Mouse (Mus musculus): ENCODE data around the gene Synpo2l.
"Not testable (repeated sequence)": the region's sequence is repeated elsewhere in the genome, so short reads cannot be mapped to it uniquely, and the experiment has no call there.

The Synpo2l gene

GRCm38 (mm10) chr14:20639918-20640619 lies 28.1 kb downstream of the Synpo2l start:
- DNase-seq = peak; percentile 28

- no peak for DNase-seq
Measured at GRCm38 (mm10) chr14:20638702-20639101, 29.5 kb downstream of the Synpo2l start.

- no peak for DNase-seq
Measured at GRCm38 (mm10) chr14:20637818-20638574, 30.2 kb downstream of the Synpo2l start.

- not testable (repeated sequence) for DNase-seq
Measured at GRCm38 (mm10) chr14:20636968-20637367, 31.2 kb downstream of the Synpo2l start.

- DNase-seq = no peak
Measured at GRCm38 (mm10) chr14:20635546-20635945, 32.6 kb downstream of the Synpo2l start.

GRCm38 (mm10) chr14:20631253-20631652 lies 36.9 kb downstream of the Synpo2l start:
- DNase-seq = no peak

GRCm38 (mm10) chr14:20626971-20627370 lies 41.2 kb downstream of the Synpo2l start:
- DNase-seq = no peak

- DNase-seq = no peak
Measured at GRCm38 (mm10) chr14:20626447-20626846, 41.7 kb downstream of the Synpo2l start.

GRCm38 (mm10) chr14:20622907-20623306 lies 45.2 kb downstream of the Synpo2l start:
- no peak for DNase-seq

GRCm38 (mm10) chr14:20622412-20622811 lies 45.7 kb downstream of the Synpo2l start:
- peak; percentile 27 for DNase-seq

- DNase-seq = no peak
Measured at GRCm38 (mm10) chr14:20621903-20622302, 46.3 kb downstream of the Synpo2l start.

- DNase-seq = no peak
Measured at GRCm38 (mm10) chr14:20619131-20619530, 49.0 kb downstream of the Synpo2l start.

- no peak for DNase-seq
Measured at GRCm38 (mm10) chr14:20618211-20618610, 49.9 kb downstream of the Synpo2l start.

GRCm38 (mm10) chr14:20616421-20616820 lies 51.7 kb downstream of the Synpo2l start:
- no peak for DNase-seq

GRCm38 (mm10) chr14:20615075-20615474 lies 53.1 kb downstream of the Synpo2l start:
- no peak for DNase-seq

GRCm38 (mm10) chr14:20612820-20613219 lies 55.3 kb downstream of the Synpo2l start:
- DNase-seq = no peak

GRCm38 (mm10) chr14:20610146-20610545 lies 58.0 kb downstream of the Synpo2l start:
- no peak for DNase-seq

GRCm38 (mm10) chr14:20609519-20609918 lies 58.6 kb downstream of the Synpo2l start:
- DNase-seq = no peak
